ENCODE assay signal across 9 mouse cellular contexts in genomic region chr8:119634616-119635336, GRCm38 (mm10). TPM values are rescaled to one million over a fixed set of nuclear protein-coding genes. Genes with fewer than 3 reads are reported as not detected.
A peak's percentile ranks its signal among the peaks of the same experiment; 100 is the strongest.
DNase-seq lines count a peak whose midpoint lies in the region; ATAC-seq and TF ChIP-seq lines count a peak whose summit lies in the region.
"Had no signal": no experiment of that assay in that cellular context is flagged by ENCODE, and none has a peak within 500 bp of the region (broad histone marks: within the 10 kb centered on the region; RNA-seq: fewer than 3 reads in every experiment).

No protein-coding gene starts in this region.

- no peaks in the 10 kb centered on the region for H3K9me3 ChIP-seq in forebrain, embryonic 13.5 days (replicated peaks)
- no peaks in the 10 kb centered on the region for H3K9me3 ChIP-seq in forebrain, embryonic 12.5 days
- H3K9me3 ChIP-seq in liver, embryonic 12.5 days (replicated peaks), result no peaks in the 10 kb centered on the region
- H3K9me3 ChIP-seq in liver, embryonic 11.5 days (ENCODE audit: control insufficient read depth, low read length), result no peaks in the 10 kb centered on the region
- H3K9me3 ChIP-seq: megakaryocyte, embryonic 14.5 days had no signal

- ATAC-seq in forebrain, embryonic 13.5 days, result no peak
- no peak for ATAC-seq in forebrain, embryonic 12.5 days (ENCODE audit: low FRiP score)
- ATAC-seq in liver, embryonic 12.5 days, result no peak
- no peak for ATAC-seq in liver, embryonic 11.5 days (replicated peaks; ENCODE audit: low FRiP score)

- no peaks in the 10 kb centered on the region for H3K36me3 ChIP-seq in forebrain, embryonic 13.5 days (ENCODE audit: poor library complexity, severe bottlenecking)
- no peaks in the 10 kb centered on the region for H3K36me3 ChIP-seq in forebrain, embryonic 12.5 days (replicated peaks)
- H3K36me3 ChIP-seq in liver, adult 2 months (ENCODE audit: control insufficient read depth, insufficient read depth, low read length), result no peaks in the 10 kb centered on the region
- H3K36me3 ChIP-seq in liver, embryonic 12.5 days, result no peaks in the 10 kb centered on the region
- H3K36me3 ChIP-seq in liver, embryonic 11.5 days (ENCODE audit: control insufficient read depth, insufficient read depth, low read length), result no peaks in the 10 kb centered on the region

- no peak overlapping the region for H3K27ac ChIP-seq in forebrain, embryonic 13.5 days
- H3K27ac ChIP-seq in forebrain, embryonic 12.5 days, result no peak overlapping the region
- H3K27ac ChIP-seq in liver, adult 2 months (replicated peaks; ENCODE audit: insufficient read depth, low read depth, low read length), result no peak overlapping the region
- no peak overlapping the region for H3K27ac ChIP-seq in liver, embryonic 12.5 days
- H3K27ac ChIP-seq in liver, embryonic 11.5 days (ENCODE audit: low read depth, low read length), result no peak overlapping the region

- H3K4me3 ChIP-seq in forebrain, embryonic 13.5 days, result no peak overlapping the region
- no peak overlapping the region for H3K4me3 ChIP-seq in forebrain, embryonic 12.5 days (replicated peaks)
- no peak overlapping the region for H3K4me3 ChIP-seq in liver, adult 2 months (ENCODE audit: insufficient read depth, low read depth, low read length)
- no peak overlapping the region for H3K4me3 ChIP-seq in liver, embryonic 12.5 days
- no peak overlapping the region for H3K4me3 ChIP-seq in liver, embryonic 11.5 days (ENCODE audit: low read depth, low read length)
- H3K4me3 ChIP-seq: megakaryocyte, embryonic 14.5 days had no signal

- DNase-seq in liver, adult 2 months (ENCODE audit: extremely low read depth, low read depth, low spot score), result peak; percentile 2
- DNase-seq in embryo, embryonic 11 days, result peak; percentile 49
- DNase-seq in kidney, postnatal 14 days, result peak; percentile 37
- no peak for DNase-seq in spleen, adult 18-20 months
- DNase-seq in liver, embryonic 11.5 days (ENCODE audit: low spot score), result no peak

- H3K4me1 ChIP-seq in forebrain, embryonic 13.5 days, result no peaks in the 10 kb centered on the region; the same call in 1 of the 2 replicates
- H3K4me1 ChIP-seq in forebrain, embryonic 12.5 days, result peaks cover 30% of the 10 kb centered on the region; the same call in 1 of the 2 replicates
- no peaks in the 10 kb centered on the region; the same call in 1 of the 2 replicates for H3K4me1 ChIP-seq in liver, adult 2 months (ENCODE audit: control insufficient read depth, insufficient read depth, low read length)
- no peaks in the 10 kb centered on the region for H3K4me1 ChIP-seq in liver, embryonic 12.5 days
- H3K4me1 ChIP-seq in liver, embryonic 11.5 days (replicated peaks; ENCODE audit: control insufficient read depth, insufficient read depth, low read length), result no peaks in the 10 kb centered on the region
- H3K4me1 ChIP-seq: megakaryocyte, embryonic 14.5 days had no signal

- H3K4me2 ChIP-seq in forebrain, embryonic 13.5 days, result no peak overlapping the region
- no peak overlapping the region for H3K4me2 ChIP-seq in forebrain, embryonic 12.5 days
- H3K4me2 ChIP-seq in liver, embryonic 12.5 days, result no peak overlapping the region
- H3K4me2 ChIP-seq in liver, embryonic 11.5 days, result no peak overlapping the region

- WGBS in forebrain, embryonic 13.5 days, result 20% methylated on average over 14 of the region's 14 CpGs
- 16% methylated on average over 14 of the region's 14 CpGs for WGBS in forebrain, embryonic 12.5 days
- 39% methylated on average over 14 of the region's 14 CpGs for WGBS in liver, adult 2 months
- 25% methylated on average over 14 of the region's 14 CpGs for WGBS in liver, embryonic 12.5 days (ENCODE audit: insufficient replicate concordance)
- 38% methylated on average over 14 of the region's 14 CpGs for WGBS in liver, embryonic 11.5 days

- H3K9ac ChIP-seq in forebrain, embryonic 13.5 days, result 0 out of 2 replicates have a peak overlapping the region, but pooled peaks have one; percentile 12
- no peak overlapping the region for H3K9ac ChIP-seq in forebrain, embryonic 12.5 days
- H3K9ac ChIP-seq in liver, adult 2 months (ENCODE audit: low read depth, low read length), result no peak overlapping the region
- no peak overlapping the region for H3K9ac ChIP-seq in liver, embryonic 12.5 days
- no peak overlapping the region for H3K9ac ChIP-seq in liver, embryonic 11.5 days (ENCODE audit: low read depth, low read length)

- no peak for TF ChIP-seq CTCF in liver, adult 2 months (IDR thresholded peaks at IDR 0.05; ENCODE audit: low read depth, low read length)

- TF ChIP-seq POLR2A in liver, adult 2 months (IDR thresholded peaks at IDR 0.05; ENCODE audit: extremely low read depth, insufficient read depth, low read length), result no peak

- no peaks in the 10 kb centered on the region for H3K79me2 ChIP-seq in liver, adult 2 months (ENCODE audit: control insufficient read depth, insufficient read depth, low read length)

- peaks cover 36% of the 10 kb centered on the region for H3K27me3 ChIP-seq in forebrain, embryonic 13.5 days
- H3K27me3 ChIP-seq in forebrain, embryonic 12.5 days, result peaks cover 37% of the 10 kb centered on the region
- no peaks in the 10 kb centered on the region for H3K27me3 ChIP-seq in liver, adult 2 months (ENCODE audit: control insufficient read depth, insufficient read depth, low read length)
- H3K27me3 ChIP-seq in liver, embryonic 12.5 days (replicated peaks), result peaks cover 80% of the 10 kb centered on the region
- H3K27me3 ChIP-seq in liver, embryonic 11.5 days (replicated peaks; ENCODE audit: control insufficient read depth, insufficient read depth, low read length), result peaks cover 53% of the 10 kb centered on the region

RNA-seq across cellular contexts. Expression of gene Kcng4, which starts 0.7 kb away (rescaled TPM):
- polyA plus RNA-seq in forebrain, embryonic 13.5 days (2015; fragmentation: Nextera tagmentation; extraction: Ambion mirVana), result 0.17 TPM in 1 of 2 replicates, not detected in the other
- 0.06 and 0.08 TPM in 2 replicates for polyA plus RNA-seq in forebrain, embryonic 12.5 days (2016; fragmentation: Nextera tagmentation; extraction: Ambion mirVana)
- under 0.01 TPM in 1 of 2 replicates, not detected in the other for total RNA-seq in liver, adult 2 months (2014; rRNA removed)
- polyA plus RNA-seq in liver, adult 2 months (2012; rRNA removed), result 0.04 TPM in 1 of 2 replicates, not detected in the other
- polyA plus RNA-seq in liver, embryonic 12.5 days (2016; fragmentation: Nextera tagmentation; extraction: Ambion mirVana), result not detected in 2 replicates
- not detected in 2 replicates for polyA plus RNA-seq in liver, embryonic 11.5 days (2014; fragmentation: Nextera tagmentation; extraction: Ambion mirVana)

RNA-seq across cellular contexts. Expression of gene Adad2, which starts 22.2 kb away (rescaled TPM):
- not detected in 2 replicates for polyA plus RNA-seq in forebrain, embryonic 13.5 days (2015; fragmentation: Nextera tagmentation; extraction: Ambion mirVana)
- 0.09 and 0.13 TPM in 2 replicates for polyA plus RNA-seq in forebrain, embryonic 12.5 days (2016; fragmentation: Nextera tagmentation; extraction: Ambion mirVana)
- total RNA-seq in liver, adult 2 months (2014; rRNA removed), result not detected in 2 replicates
- not detected in 2 replicates for polyA plus RNA-seq in liver, adult 2 months (2012; rRNA removed)
- polyA plus RNA-seq in liver, embryonic 12.5 days (2016; fragmentation: Nextera tagmentation; extraction: Ambion mirVana), result 0.08 TPM in 1 of 2 replicates, not detected in the other
- not detected in 2 replicates for polyA plus RNA-seq in liver, embryonic 11.5 days (2014; fragmentation: Nextera tagmentation; extraction: Ambion mirVana)

RNA-seq across cellular contexts. Expression of gene Taf1c, which starts 29.8 kb away (rescaled TPM):
- 15.2 and 16.8 TPM in 2 replicates for polyA plus RNA-seq in forebrain, embryonic 13.5 days (2015; fragmentation: Nextera tagmentation; extraction: Ambion mirVana)
- polyA plus RNA-seq in forebrain, embryonic 12.5 days (2016; fragmentation: Nextera tagmentation; extraction: Ambion mirVana), result 14.7 and 15.9 TPM in 2 replicates
- total RNA-seq in liver, adult 2 months (2014; rRNA removed), result 0.83 and 1.2 TPM in 2 replicates
- polyA plus RNA-seq in liver, adult 2 months (2012; rRNA removed), result 2.7 and 3.6 TPM in 2 replicates
- polyA plus RNA-seq in liver, embryonic 12.5 days (2016; fragmentation: Nextera tagmentation; extraction: Ambion mirVana), result 10.2 and 10.7 TPM in 2 replicates
- polyA plus RNA-seq in liver, embryonic 11.5 days (2014; fragmentation: Nextera tagmentation; extraction: Ambion mirVana), result 13.9 and 16.5 TPM in 2 replicates

RNA-seq across cellular contexts. Expression of gene Wfdc1, which starts 31.4 kb away (rescaled TPM):
- 0.76 and 1.7 TPM in 2 replicates for polyA plus RNA-seq in forebrain, embryonic 13.5 days (2015; fragmentation: Nextera tagmentation; extraction: Ambion mirVana)
- polyA plus RNA-seq in forebrain, embryonic 12.5 days (2016; fragmentation: Nextera tagmentation; extraction: Ambion mirVana), result 0.47 and 1.0 TPM in 2 replicates
- 6.6 and 8.4 TPM in 2 replicates for total RNA-seq in liver, adult 2 months (2014; rRNA removed)
- polyA plus RNA-seq in liver, adult 2 months (2012; rRNA removed), result 11.8 and 16.2 TPM in 2 replicates
- polyA plus RNA-seq in liver, embryonic 12.5 days (2016; fragmentation: Nextera tagmentation; extraction: Ambion mirVana), result 0.41 and 0.66 TPM in 2 replicates
- polyA plus RNA-seq in liver, embryonic 11.5 days (2014; fragmentation: Nextera tagmentation; extraction: Ambion mirVana), result 0.22 and 0.36 TPM in 2 replicates

RNA-seq across cellular contexts. Expression of gene Dnaaf1, which starts 59.7 kb away (rescaled TPM):
- 0.19 and 0.62 TPM in 2 replicates for polyA plus RNA-seq in forebrain, embryonic 13.5 days (2015; fragmentation: Nextera tagmentation; extraction: Ambion mirVana)
- polyA plus RNA-seq in forebrain, embryonic 12.5 days (2016; fragmentation: Nextera tagmentation; extraction: Ambion mirVana), result 0.21 and 0.26 TPM in 2 replicates
- total RNA-seq in liver, adult 2 months (2014; rRNA removed), result not detected in 2 replicates
- polyA plus RNA-seq in liver, adult 2 months (2012; rRNA removed), result not detected in 2 replicates
- 0.11 and 0.13 TPM in 2 replicates for polyA plus RNA-seq in liver, embryonic 12.5 days (2016; fragmentation: Nextera tagmentation; extraction: Ambion mirVana)
- 0.11 and 0.23 TPM in 2 replicates for polyA plus RNA-seq in liver, embryonic 11.5 days (2014; fragmentation: Nextera tagmentation; extraction: Ambion mirVana)

Comparison
In these comparisons a context has a peak if more than half of its experiments do, and no peak if none do; other contexts are left out.
1. DNase-seq: peak in liver, adult 2 months (single experiment), embryo, embryonic 11 days (single experiment) and kidney, postnatal 14 days (single experiment); none in spleen, adult 18-20 months (0 of 2) and liver, embryonic 11.5 days (single experiment).